Mouse (Mus musculus) neural tube, embryonic 11.5 days (tissue): ENCODE measurements around the gene Pgf. TPM values are rescaled to one million over a fixed set of nuclear protein-coding genes. Genes with fewer than 3 reads are reported as not detected.

Experiments
- ATAC-seq: fragments of 200-750 bp; cut with Nextera tagmentation; 2 replicates; pipeline ENCODE4 v1.8.0; 2017; ENCODE audit warnings: moderate number of reproducible peaks, mild to moderate bottlenecking, moderate TSS enrichment, moderate library complexity; ENCODE audit not compliant: insufficient read depth, low FRiP score, low TSS enrichment
- DNase-seq: peaks from one replicate; pipeline ENCODE4 v3.0.0-alpha.2; 2015; ENCODE audit warnings: low spot score
- H3K27ac ChIP-seq: fragments of 300-500 bp; sonication (generic); 2 replicates; pipeline ENCODE4 v1.5.1; 2014; ENCODE audit warnings: low read depth, mild to moderate bottlenecking, low read length
- H3K27me3 ChIP-seq: fragments of 300-500 bp; sonication (generic); 2 replicates; pipeline ENCODE4 v1.6.1; 2014; ENCODE audit warnings: mild to moderate bottlenecking, low read length, mixed read lengths; ENCODE audit not compliant: control insufficient read depth, insufficient read depth
- H3K36me3 ChIP-seq: fragments of 300-500 bp; sonication (generic); 2 replicates; pipeline ENCODE4 v1.6.1; 2014; ENCODE audit warnings: mild to moderate bottlenecking, low read length, moderate library complexity, mixed read lengths; ENCODE audit not compliant: control insufficient read depth, insufficient read depth
- H3K4me1 ChIP-seq: fragments of 300-500 bp; sonication (generic); 2 replicates; pipeline ENCODE4 v1.6.1; 2014; ENCODE audit warnings: low read length, mixed read lengths; ENCODE audit not compliant: control insufficient read depth, insufficient read depth
- H3K4me2 ChIP-seq: fragments of 300-500 bp; sonication (generic); 2 replicates; pipeline ENCODE4 v1.6.1; 2014; ENCODE audit warnings: low read depth, mild to moderate bottlenecking, moderate library complexity
- H3K4me3 ChIP-seq: fragments of 300-500 bp; sonication (generic); 2 replicates; pipeline ENCODE4 v1.5.1; 2014; ENCODE audit warnings: low read depth, low read length
- H3K9ac ChIP-seq: fragments of 300-500 bp; sonication (generic); 2 replicates; pipeline ENCODE4 v1.6.1; 2014; ENCODE audit warnings: mild to moderate bottlenecking, low read length
- H3K9me3 ChIP-seq: fragments of 300-500 bp; sonication (generic); 2 replicates; pipeline ENCODE4 v1.6.1; 2016; ENCODE audit warnings: low read length; ENCODE audit not compliant: control insufficient read depth
- WGBS: fragments of 180-500 bp; shearing (Covaris S2); extraction: QIAGEN DNeasy Blood & Tissue Kit; methylation state at CpG from one replicate; pipeline ENCODE4 v1.1.7; 2014; 5-methylcytosine and 5-hydroxymethylcytosine counted together
- polyA plus RNA-seq: library from polyadenylated mRNA; unstranded; fragments of >200 nt; fragmentation: Nextera tagmentation; extraction: Ambion mirVana; gene quantifications from 2 replicates; pipeline ENCODE4 v1.2.1, GENCODE M21; 2014

The Pgf gene
- polyA plus RNA-seq, 1 experiment from 2014 or later = 7.1 TPM

GRCm38 (mm10) chr12:85204105-85204504 lies 26.5 kb upstream of the Pgf start:
- DNase-seq (no peak), ATAC-seq (no peak)
- Histone ChIP-seq H3K36me3 (no peaks in the 10 kb centered on the region), H3K4me2 (no peak overlapping the region), H3K9ac (no peak overlapping the region), H3K4me3 (no peak overlapping the region), H3K9me3 (no peaks in the 10 kb centered on the region), H3K27me3 (no peaks in the 10 kb centered on the region), H3K27ac (no peak overlapping the region), H3K4me1 (no peaks in the 10 kb centered on the region)
- 44% methylated on average over 8 of the region's 8 CpGs for WGBS

- DNase-seq = no peak
- H3K4me2 ChIP-seq = no peak overlapping the region
- H3K9me3 ChIP-seq = no peaks in the 10 kb centered on the region
- WGBS = 86% methylated on average over 5 of the region's 5 CpGs
- no peak for ATAC-seq
- no peak overlapping the region for H3K27ac ChIP-seq
- H3K9ac ChIP-seq = no peak overlapping the region
- no peaks in the 10 kb centered on the region for H3K4me1 ChIP-seq
- no peak overlapping the region for H3K4me3 ChIP-seq
- H3K27me3 ChIP-seq = no peaks in the 10 kb centered on the region
- H3K36me3 ChIP-seq = no peaks in the 10 kb centered on the region
Observed at GRCm38 (mm10) chr12:85203699-85204098, 26.1 kb upstream of the Pgf start.

GRCm38 (mm10) chr12:85202191-85202590 lies 24.6 kb upstream of the Pgf start:
- Histone ChIP-seq H3K27ac (no peak overlapping the region), H3K4me1 (no peaks in the 10 kb centered on the region), H3K9me3 (no peaks in the 10 kb centered on the region), H3K27me3 (no peaks in the 10 kb centered on the region), H3K36me3 (no peaks in the 10 kb centered on the region), H3K4me3 (no peak overlapping the region), H3K9ac (no peak overlapping the region), H3K4me2 (no peak overlapping the region)
- ATAC-seq = no peak
- no peak for DNase-seq
- WGBS = 88% methylated on average over 7 of the region's 7 CpGs

GRCm38 (mm10) chr12:85201830-85202147 lies 24.2 kb upstream of the Pgf start:
- DNase-seq (no peak), ATAC-seq (no peak)
- no peaks in the 10 kb centered on the region for H3K36me3 ChIP-seq
- H3K9ac ChIP-seq = no peak overlapping the region
- no peaks in the 10 kb centered on the region for H3K27me3 ChIP-seq
- H3K4me1 ChIP-seq = no peaks in the 10 kb centered on the region
- WGBS = 78% methylated on average over 2 of the region's 2 CpGs
- H3K4me3 ChIP-seq = no peak overlapping the region
- H3K27ac ChIP-seq = no peak overlapping the region
- no peaks in the 10 kb centered on the region for H3K9me3 ChIP-seq
- H3K4me2 ChIP-seq = no peak overlapping the region

GRCm38 (mm10) chr12:85200929-85201829 lies 23.6 kb upstream of the Pgf start:
- H3K27ac ChIP-seq = no peak overlapping the region
- no peaks in the 10 kb centered on the region for H3K4me1 ChIP-seq
- H3K36me3 ChIP-seq = no peaks in the 10 kb centered on the region
- 18% methylated on average over 24 of the region's 24 CpGs for WGBS
- no peaks in the 10 kb centered on the region for H3K27me3 ChIP-seq
- H3K4me2 ChIP-seq = 0 out of 2 replicates have a peak overlapping the region, but pooled peaks have one; percentile 2
- H3K4me3 ChIP-seq = no peak overlapping the region
- H3K9me3 ChIP-seq = no peaks in the 10 kb centered on the region
- peak overlapping the region; percentile 38 for H3K9ac ChIP-seq
- DNase-seq (no peak), ATAC-seq (no peak)

GRCm38 (mm10) chr12:85199954-85200353 lies 22.4 kb upstream of the Pgf start:
- H3K27me3 ChIP-seq = no peaks in the 10 kb centered on the region
- no peak for ATAC-seq
- H3K36me3 ChIP-seq = no peaks in the 10 kb centered on the region
- H3K27ac ChIP-seq = no peak overlapping the region
- H3K9ac ChIP-seq = no peak overlapping the region
- no peak overlapping the region for H3K4me3 ChIP-seq
- no peaks in the 10 kb centered on the region for H3K9me3 ChIP-seq
- no peak for DNase-seq
- H3K4me2 ChIP-seq = no peak overlapping the region
- H3K4me1 ChIP-seq = no peaks in the 10 kb centered on the region
- 56% methylated on average over 1 of the region's 1 CpGs for WGBS

- peak; percentile 48 for DNase-seq
Observed at GRCm38 (mm10) chr12:85197936-85198335, 20.3 kb upstream of the Pgf start.

GRCm38 (mm10) chr12:85197371-85197770 lies 19.8 kb upstream of the Pgf start:
- no peak overlapping the region for H3K4me2 ChIP-seq
- DNase-seq (no peak), ATAC-seq (no peak)
- no peaks in the 10 kb centered on the region for H3K9me3 ChIP-seq
- no peak overlapping the region for H3K27ac ChIP-seq
- H3K4me3 ChIP-seq = no peak overlapping the region
- 74% methylated on average over 7 of the region's 7 CpGs for WGBS
- H3K36me3 ChIP-seq = no peaks in the 10 kb centered on the region
- no peak overlapping the region for H3K9ac ChIP-seq
- H3K4me1 ChIP-seq = 0 out of 2 replicates have a peak, but pooled peaks cover 2% of the 10 kb centered on the region
- H3K27me3 ChIP-seq = 0 out of 2 replicates have a peak, but pooled peaks cover 2% of the 10 kb centered on the region

More at GRCm38 (mm10) chr12:85197936-85198335, 20.3 kb upstream of the Pgf start:
- no peak for ATAC-seq
- no peaks in the 10 kb centered on the region for H3K9me3 ChIP-seq
- H3K4me1 ChIP-seq = no peaks in the 10 kb centered on the region
- H3K27ac ChIP-seq = no peak overlapping the region
- H3K27me3 ChIP-seq = 0 out of 2 replicates have a peak, but pooled peaks cover 2% of the 10 kb centered on the region
- H3K36me3 ChIP-seq = no peaks in the 10 kb centered on the region
- 38% methylated on average over 8 of the region's 8 CpGs for WGBS
- H3K4me3 ChIP-seq = no peak overlapping the region
- no peak overlapping the region for H3K9ac ChIP-seq
- no peak overlapping the region for H3K4me2 ChIP-seq

GRCm38 (mm10) chr12:85196191-85196590 lies 18.6 kb upstream of the Pgf start:
- Histone ChIP-seq H3K4me1 (0 out of 2 replicates have a peak, but pooled peaks cover 2% of the 10 kb centered on the region), H3K4me3 (no peak overlapping the region), H3K36me3 (no peaks in the 10 kb centered on the region), H3K27ac (no peak overlapping the region), H3K9ac (no peak overlapping the region), H3K4me2 (no peak overlapping the region), H3K27me3 (0 out of 2 replicates have a peak, but pooled peaks cover 2% of the 10 kb centered on the region), H3K9me3 (no peaks in the 10 kb centered on the region)
- no peak for DNase-seq
- no peak for ATAC-seq
- WGBS = 81% methylated on average over 10 of the region's 10 CpGs
